Mouse (Mus musculus) testis, adult 2 months (tissue): ENCODE measurements around the gene Erfe.

ENCODE experiments used
- CTCF ChIP-seq: fragments of 200-500 bp; IDR thresholded peaks from 2 replicates; pipeline ENCODE4 v1.5.1; 2012; ENCODE audit warnings: low read depth, mild to moderate bottlenecking, inconsistent platforms, low read length, moderate library complexity; ENCODE audit not compliant: control insufficient read depth, insufficient read depth, insufficient replicate concordance
- POLR2A ChIP-seq: fragments of 200-500 bp; IDR thresholded peaks from 2 replicates; pipeline ENCODE4 v1.6.1; 2012; ENCODE audit warnings: low read depth, mild to moderate bottlenecking, inconsistent platforms, low read length, moderate library complexity; ENCODE audit not compliant: control insufficient read depth

- no peak for TF ChIP-seq POLR2A
- TF ChIP-seq CTCF, result no peak
These were observed 32.6 kb upstream of the Erfe start for GRCm38 (mm10) chr1:91333582-91333981.
